Mouse (Mus musculus): ENCODE measurements at regions not wholly inside any gene's neighbourhood (a gene's known extent, or its start where the extent isn't known, plus 50 kb on each side); places are given as distances from the start of the nearest gene placed in this dataset.

GRCm38 (mm10) chr1:104226493-104226892 lies 541.8 kb upstream of the Cdh20 start:
- peak in 1 of 2 experiments; percentile 27 for DNase-seq (ENCODE audit: low spot score in 2 of 2)

GRCm38 (mm10) chr1:104226901-104227300 lies 541.4 kb upstream of the Cdh20 start:
- DNase-seq (ENCODE audit: low spot score in 2 of 2) = peak; percentile 56 to 76

- peak; percentile 38 to 50 for DNase-seq (ENCODE audit: low spot score in 2 of 2)
Observed at GRCm38 (mm10) chr1:104241605-104242004, 526.7 kb upstream of the Cdh20 start.

- DNase-seq (ENCODE audit: low spot score in 2 of 2) = no peak
Observed at GRCm38 (mm10) chr1:104265775-104266174, 502.6 kb upstream of the Cdh20 start.

GRCm38 (mm10) chr1:104307941-104308340 lies 460.4 kb upstream of the Cdh20 start:
- no peak for DNase-seq (ENCODE audit: low spot score in 2 of 2)

- DNase-seq (ENCODE audit: low spot score in 2 of 2) = peak in 1 of 2 experiments; percentile 10
Observed at GRCm38 (mm10) chr1:104311617-104312016, 456.7 kb upstream of the Cdh20 start.

- no peak for DNase-seq (ENCODE audit: low spot score in 2 of 2)
Observed at GRCm38 (mm10) chr1:104315058-104315457, 453.3 kb upstream of the Cdh20 start.

GRCm38 (mm10) chr1:104318020-104318419 lies 450.3 kb upstream of the Cdh20 start:
- DNase-seq (ENCODE audit: low spot score in 2 of 2) = no peak

GRCm38 (mm10) chr1:104332666-104333370 lies 435.5 kb upstream of the Cdh20 start:
- DNase-seq (ENCODE audit: low spot score in 2 of 2) = no peak

- DNase-seq (ENCODE audit: low spot score in 2 of 2) = no peak
Observed at GRCm38 (mm10) chr1:104333577-104333976, 434.8 kb upstream of the Cdh20 start.
